In the genomic region with DNA sequence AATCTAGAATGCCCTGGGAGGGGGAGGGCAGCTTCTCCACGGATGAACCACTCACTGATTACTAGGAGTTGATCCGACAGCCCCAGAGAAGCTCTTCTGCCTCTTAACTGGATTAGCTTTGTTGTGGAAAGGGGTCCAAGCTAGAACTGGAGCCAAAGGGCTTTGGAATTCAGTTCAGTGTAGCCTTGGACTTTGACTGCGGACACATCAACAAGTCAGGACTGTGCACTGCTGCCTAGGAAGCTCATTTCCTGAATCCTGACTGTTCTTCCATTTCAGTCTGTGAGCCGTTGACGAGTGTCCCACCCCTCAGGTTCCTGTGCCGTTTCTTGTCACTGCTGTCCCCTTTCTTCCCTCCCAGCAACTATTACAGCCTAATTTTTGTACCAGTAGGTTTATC, we compare ENCODE assay signal across 12 mouse cellular contexts. TPM values are rescaled to one million over a fixed set of nuclear protein-coding genes. Genes with fewer than 3 reads are reported as not detected.
DNase-seq lines count a peak whose midpoint lies in the region; ATAC-seq and TF ChIP-seq lines count a peak whose summit lies in the region.
"Had no signal": no experiment of that assay in that cellular context is flagged by ENCODE, and none has a peak within 500 bp of the region (broad histone marks: within the 10 kb centered on the region; RNA-seq: fewer than 3 reads in every experiment).

No protein-coding gene starts in this region.

- no peaks in the 10 kb centered on the region for H3K36me3 ChIP-seq in liver, adult 2 months (ENCODE audit: control insufficient read depth, insufficient read depth, low read length)
- no peaks in the 10 kb centered on the region for H3K36me3 ChIP-seq in heart, embryonic 15.5 days
- no peaks in the 10 kb centered on the region for H3K36me3 ChIP-seq in kidney, embryonic 16.5 days (ENCODE audit: insufficient read depth, low read length)
- H3K36me3 ChIP-seq: G1E; hindbrain, embryonic 15.5 days had no signal

- H3K4me2 ChIP-seq in heart, embryonic 15.5 days = peak overlapping the region; percentile 56
- no peak overlapping the region for H3K4me2 ChIP-seq in kidney, embryonic 16.5 days (replicated peaks; ENCODE audit: low read depth, low read length)
- H3K4me2 ChIP-seq: hindbrain, embryonic 15.5 days had no signal

- peak overlapping the region; percentile 96 for H3K27ac ChIP-seq in liver, adult 2 months (replicated peaks; ENCODE audit: insufficient read depth, low read depth, low read length)
- peak overlapping the region; percentile 60 for H3K27ac ChIP-seq in heart, embryonic 15.5 days
- H3K27ac ChIP-seq in kidney, embryonic 16.5 days (ENCODE audit: low read length) = peak overlapping the region; percentile 83
- no peak overlapping the region for H3K27ac ChIP-seq in cerebellum, adult 2 months (ENCODE audit: insufficient read depth, low read length)

- H3K79me2 ChIP-seq in liver, adult 2 months (ENCODE audit: control insufficient read depth, insufficient read depth, low read length) = no peaks in the 10 kb centered on the region; the same call in 1 of the 2 replicates

- H3K27me3 ChIP-seq in liver, adult 2 months (ENCODE audit: control insufficient read depth, insufficient read depth, low read length) = no peaks in the 10 kb centered on the region
- no peaks in the 10 kb centered on the region for H3K27me3 ChIP-seq in heart, embryonic 15.5 days
- no peaks in the 10 kb centered on the region for H3K27me3 ChIP-seq in kidney, embryonic 16.5 days (ENCODE audit: insufficient read depth, low read length)
- no peaks in the 10 kb centered on the region for H3K27me3 ChIP-seq in cerebellum, adult 2 months (ENCODE audit: control insufficient read depth, insufficient read depth, low read length)

- DNase-seq in liver, adult 2 months (ENCODE audit: extremely low read depth, low read depth, low spot score) = peak; percentile 92
- DNase-seq in liver = no peak
- DNase-seq in retina, embryonic 14.5 days (ENCODE audit: low spot score) = peak; percentile 28
- no peak for DNase-seq in cerebellum, adult 2 months
- DNase-seq: adrenal gland, postnatal 14 days; cerebellum, postnatal 14 days had no signal

- no peak for ATAC-seq in heart, embryonic 15.5 days (replicated peaks; ENCODE audit: insufficient number of reproducible peaks, insufficient read depth, low FRiP score, low read depth)
- 0 out of 2 replicates have a peak, but pooled peaks have one; percentile 21 for ATAC-seq in kidney, embryonic 16.5 days (ENCODE audit: low FRiP score, low TSS enrichment)
- no peak for ATAC-seq in inflammation-experienced regulatory T-cells, adult 6 months
- ATAC-seq in megakaryocyte-erythroid progenitor cell, adult 5-6 weeks (replicated peaks; ENCODE audit: low FRiP score, low TSS enrichment, poor library complexity, severe bottlenecking) = no peak

- WGBS in liver, adult 2 months = 6% methylated on average over 6 of the region's 6 CpGs
- WGBS in heart, embryonic 15.5 days = 16% methylated on average over 6 of the region's 6 CpGs
- 12% methylated on average over 6 of the region's 6 CpGs for WGBS in kidney, embryonic 16.5 days
- 23% methylated on average over 6 of the region's 6 CpGs for WGBS in cerebellum, adult 2 months

- H3K9ac ChIP-seq in liver, adult 2 months (ENCODE audit: low read depth, low read length) = peak overlapping the region; percentile 39; the same call in 1 of the 2 replicates
- H3K9ac ChIP-seq in heart, embryonic 15.5 days = no peak overlapping the region
- H3K9ac ChIP-seq in kidney, embryonic 16.5 days (replicated peaks; ENCODE audit: low read length) = peak overlapping the region; percentile 37; the same call in 1 of the 2 replicates
- H3K9ac ChIP-seq: hindbrain, embryonic 15.5 days had no signal

- H3K4me1 ChIP-seq in liver, adult 2 months (ENCODE audit: control insufficient read depth, insufficient read depth, low read length) = peaks cover 44% of the 10 kb centered on the region
- peaks cover 36% of the 10 kb centered on the region for H3K4me1 ChIP-seq in heart, embryonic 15.5 days (replicated peaks)
- peaks cover 39% of the 10 kb centered on the region for H3K4me1 ChIP-seq in kidney, embryonic 16.5 days (ENCODE audit: insufficient read depth, low read length)
- H3K4me1 ChIP-seq in cerebellum, adult 2 months (ENCODE audit: control insufficient read depth, insufficient read depth, low read length) = no peaks in the 10 kb centered on the region

- no peaks in the 10 kb centered on the region for H3K9me3 ChIP-seq in heart, embryonic 15.5 days (replicated peaks)
- no peaks in the 10 kb centered on the region for H3K9me3 ChIP-seq in kidney, embryonic 16.5 days (ENCODE audit: low read length)
- H3K9me3 ChIP-seq: G1E; hindbrain, embryonic 15.5 days had no signal

- no peak for TF ChIP-seq POLR2A in liver, adult 2 months (IDR thresholded peaks at IDR 0.05; ENCODE audit: extremely low read depth, insufficient read depth, low read length)
- no peak for TF ChIP-seq POLR2A in cerebellum, adult 2 months (IDR thresholded peaks at IDR 0.05; ENCODE audit: borderline replicate concordance, insufficient read depth, low read length)

- no peak overlapping the region for H3K4me3 ChIP-seq in liver, adult 2 months (ENCODE audit: insufficient read depth, low read depth, low read length)
- H3K4me3 ChIP-seq in heart, embryonic 15.5 days = no peak overlapping the region
- H3K4me3 ChIP-seq in kidney, embryonic 16.5 days (ENCODE audit: low read length) = no peak overlapping the region
- H3K4me3 ChIP-seq in cerebellum, adult 2 months (replicated peaks; ENCODE audit: insufficient read depth, low read depth, low read length) = no peak overlapping the region
- H3K4me3 ChIP-seq: hindbrain, embryonic 15.5 days had no signal

- TF ChIP-seq CTCF in liver, adult 2 months (IDR thresholded peaks at IDR 0.05; ENCODE audit: low read depth, low read length) = no peak
- TF ChIP-seq CTCF in cerebellum, adult 2 months (IDR thresholded peaks at IDR 0.05; ENCODE audit: borderline replicate concordance, insufficient read depth, low read depth, low read length) = no peak

RNA-seq across cellular contexts. Expression of gene Tdrd7, which starts 1.6 kb away (rescaled TPM):
- total RNA-seq in liver, adult 2 months (2014; rRNA removed) = 27.0 and 27.8 TPM in 2 replicates
- 10.9 and 11.3 TPM in 2 replicates for polyA plus RNA-seq in liver, adult 2 months (2012; rRNA removed)
- 17.0 and 17.2 TPM in 2 replicates for polyA plus RNA-seq in heart, embryonic 15.5 days (2015; fragmentation: Nextera tagmentation; extraction: Ambion mirVana)
- 20.1 and 20.5 TPM in 2 replicates for polyA plus RNA-seq in kidney, embryonic 16.5 days (2015; fragmentation: Nextera tagmentation; extraction: Ambion mirVana)
- polyA plus RNA-seq in inflammation-experienced regulatory T-cells, adult 6 months (2017; shearing (Covaris generic)) = 1 to 10 TPM; 2.8 to 7.7 (median 6.0) TPM
- 9.0 and 16.6 TPM in 2 replicates for total RNA-seq in megakaryocyte-erythroid progenitor cell, adult 5-6 weeks (2014; fragmentation: Nextera tagmentation)
- 7.7 and 10.3 TPM in 2 replicates for total RNA-seq in megakaryocyte-erythroid progenitor cell, adult 5-6 weeks (2017)
- 29.6 and 31.7 TPM in 2 replicates for polyA plus RNA-seq in cerebellum, adult 2 months (2012; rRNA removed)

Comparison
In these comparisons a context has a peak if more than half of its experiments do, and no peak if none do; other contexts are left out.
1. DNase-seq: peak in liver, adult 2 months (single experiment) and retina, embryonic 14.5 days (single experiment); none in liver (single experiment) and cerebellum, adult 2 months (0 of 2).